Mouse (Mus musculus): ENCODE measurements at regions not wholly inside any gene's neighbourhood (a gene's known extent, or its start where the extent isn't known, plus 50 kb on each side); places are given as distances from the start of the nearest gene placed in this dataset.
A peak's percentile ranks its signal among the peaks of the same experiment; 100 is the strongest.

- no peaks in the 10 kb centered on the region for H3K36me3 ChIP-seq (ENCODE audit: control insufficient read depth, insufficient read depth, low read length)
- H3K4me3 ChIP-seq (ENCODE audit: low read depth, low read length) = no peak overlapping the region
- H3K4me1 ChIP-seq (ENCODE audit: control insufficient read depth, insufficient read depth, low read length) = no peaks in the 10 kb centered on the region
- no peak overlapping the region for H3K9ac ChIP-seq (ENCODE audit: low read length)
- DNase-seq (ENCODE audit: low spot score, missing footprints) = no peak
- H3K9me3 ChIP-seq (ENCODE audit: control insufficient read depth, low read length) = no peaks in the 10 kb centered on the region
- no peak overlapping the region for H3K4me2 ChIP-seq
- no peaks in the 10 kb centered on the region for H3K27me3 ChIP-seq (ENCODE audit: control insufficient read depth, insufficient read depth, low read length)
- ATAC-seq (ENCODE audit: low FRiP score) = peak; percentile 63
- WGBS = 72% methylated on average over 8 of the region's 8 CpGs
- no peak overlapping the region for H3K27ac ChIP-seq (ENCODE audit: low read depth, low read length)
Measured at GRCm38 (mm10) chr14:106765884-106766467, 660.0 kb downstream of the Trim52 start.

Measured in midbrain, embryonic 11.5 days (tissue).